Mouse (Mus musculus) midbrain, embryonic 12.5 days (tissue): ENCODE data around the gene Them4. TPM values are rescaled to one million over a fixed set of nuclear protein-coding genes. Genes with fewer than 3 reads are reported as not detected.

Experiments used
- ATAC-seq: fragments of 200-750 bp; cut with Nextera tagmentation; 2 replicates; pipeline ENCODE4 v1.8.0; 2017; ENCODE audit warnings: low read depth, moderate TSS enrichment, moderate library complexity; ENCODE audit not compliant: low FRiP score
- H3K27ac ChIP-seq: fragments of 300-500 bp; sonication (generic); replicated peaks from 2 replicates; pipeline ENCODE4 v1.5.1; 2016; ENCODE audit warnings: mild to moderate bottlenecking
- H3K27me3 ChIP-seq: fragments of 300-500 bp; sonication (generic); 2 replicates; pipeline ENCODE4 v1.6.1; 2016; ENCODE audit warnings: mild to moderate bottlenecking
- H3K36me3 ChIP-seq: fragments of 300-500 bp; sonication (generic); 2 replicates; pipeline ENCODE4 v1.6.1; 2016
- H3K4me1 ChIP-seq: fragments of 300-500 bp; sonication (generic); 2 replicates; pipeline ENCODE4 v1.6.1; 2016
- H3K4me2 ChIP-seq: fragments of 300-500 bp; sonication (generic); replicated peaks from 2 replicates; pipeline ENCODE4 v1.6.1; 2016; ENCODE audit warnings: mild to moderate bottlenecking, moderate library complexity
- H3K4me3 ChIP-seq: fragments of 300-500 bp; sonication (generic); 2 replicates; pipeline ENCODE4 v1.5.1; 2016; ENCODE audit warnings: mild to moderate bottlenecking
- H3K9ac ChIP-seq: fragments of 300-500 bp; sonication (generic); replicated peaks from 2 replicates; pipeline ENCODE4 v1.6.1; 2016; ENCODE audit warnings: mild to moderate bottlenecking, moderate library complexity
- H3K9me3 ChIP-seq: fragments of 300-500 bp; sonication (generic); 2 replicates; pipeline ENCODE4 v1.6.1; 2016; ENCODE audit warnings: mild to moderate bottlenecking
- WGBS: fragments of 180-500 bp; shearing (Covaris S2); methylation state at CpG from one replicate; pipeline ENCODE4 v1.1.7; 2016; 5-methylcytosine and 5-hydroxymethylcytosine counted together
- polyA plus RNA-seq: library from polyadenylated mRNA; unstranded; fragments of >200 nt; fragmentation: Nextera tagmentation; extraction: Ambion mirVana; gene quantifications from 2 replicates; pipeline ENCODE4 v1.2.1, GENCODE M21; 2016

Them4 gene
- polyA plus RNA-seq, 1 experiment from 2014 or later, result 13.3 TPM

GRCm38 (mm10) chr3:94369709-94370108, 59.8 kb downstream of the Them4 start:
- Histone ChIP-seq H3K4me3 (no peak overlapping the region), H3K27me3 (peaks cover 39% of the 10 kb centered on the region), H3K9ac (no peak overlapping the region), H3K27ac (no peak overlapping the region), H3K9me3 (no peaks in the 10 kb centered on the region), H3K4me2 (no peak overlapping the region), H3K36me3 (no peaks in the 10 kb centered on the region), H3K4me1 (peaks cover 24% of the 10 kb centered on the region)
- WGBS, result 69% methylated on average over 2 of the region's 2 CpGs
- ATAC-seq, result no peak

GRCm38 (mm10) chr3:94371637-94372036, 61.7 kb downstream of the Them4 start:
- ATAC-seq, result peak; percentile 17; the same call in 1 of the 2 replicates
- no peak overlapping the region for H3K27ac ChIP-seq
- 7% methylated on average over 11 of the region's 11 CpGs for WGBS

GRCm38 (mm10) chr3:94372038-94372437, 62.1 kb downstream of the Them4 start:
- peaks cover 26% of the 10 kb centered on the region for H3K4me1 ChIP-seq
- H3K36me3 ChIP-seq, result no peaks in the 10 kb centered on the region
- no peak overlapping the region for H3K4me3 ChIP-seq
- H3K4me2 ChIP-seq, result peak overlapping the region; percentile 30
- H3K27ac ChIP-seq, result no peak overlapping the region
- no peaks in the 10 kb centered on the region for H3K9me3 ChIP-seq
- 0% methylated on average over 1 of the region's 3 CpGs for WGBS
- H3K27me3 ChIP-seq, result peaks cover 30% of the 10 kb centered on the region
- no peak overlapping the region for H3K9ac ChIP-seq
- peak; percentile 6; the same call in 1 of the 2 replicates for ATAC-seq

More at GRCm38 (mm10) chr3:94371637-94372036, 61.7 kb downstream of the Them4 start:
- no peak overlapping the region for H3K4me3 ChIP-seq
- H3K4me2 ChIP-seq, result peak overlapping the region; percentile 30
- H3K9ac ChIP-seq, result no peak overlapping the region
- H3K9me3 ChIP-seq, result no peaks in the 10 kb centered on the region
- no peaks in the 10 kb centered on the region for H3K36me3 ChIP-seq
- H3K4me1 ChIP-seq, result peaks cover 24% of the 10 kb centered on the region
- peaks cover 27% of the 10 kb centered on the region for H3K27me3 ChIP-seq

- Histone ChIP-seq H3K9ac (no peak within 1 kb of the TSS; the same call in 1 of the 2 replicates), H3K4me1 (peaks cover 29% of the 10 kb centered on the region), H3K4me2 (peak within 1 kb of the TSS; percentile 45), H3K27me3 (peaks cover 34% of the 10 kb centered on the region), H3K36me3 (no peaks in the 10 kb centered on the region), H3K9me3 (no peaks in the 10 kb centered on the region), H3K4me3 (peak within 1 kb of the TSS; percentile 10; the same call in 1 of the 2 replicates), H3K27ac (no peak within 1 kb of the TSS)
- WGBS, result 15% methylated on average over 5 of the region's 5 CpGs
- ATAC-seq, result 0 out of 2 replicates have a peak, but pooled peaks have one; percentile 5
Measured at GRCm38 (mm10) chr3:94372641-94373040, 62.8 kb downstream of the Them4 start, which contains the start of gene Rorc. TSS of gene Rorc (plus strand) at chr3:94372794.

GRCm38 (mm10) chr3:94373090-94373489, 63.2 kb downstream of the Them4 start:
- H3K36me3 ChIP-seq, result no peaks in the 10 kb centered on the region
- no peak overlapping the region; the same call in 1 of the 2 replicates for H3K9ac ChIP-seq
- WGBS, result 3% methylated on average over 10 of the region's 10 CpGs
- peak overlapping the region; percentile 45 for H3K4me2 ChIP-seq
- H3K27ac ChIP-seq, result no peak overlapping the region
- peak overlapping the region; percentile 10; the same call in 1 of the 2 replicates for H3K4me3 ChIP-seq
- peaks cover 34% of the 10 kb centered on the region for H3K27me3 ChIP-seq
- H3K9me3 ChIP-seq, result no peaks in the 10 kb centered on the region
- ATAC-seq, result peak; percentile 38
- peaks cover 29% of the 10 kb centered on the region for H3K4me1 ChIP-seq

- 3% methylated on average over 5 of the region's 5 CpGs for WGBS
- no peak overlapping the region for H3K9ac ChIP-seq
- peak; percentile 48 for ATAC-seq
Measured at GRCm38 (mm10) chr3:94373597-94374011, 63.7 kb downstream of the Them4 start.

GRCm38 (mm10) chr3:94374636-94375035, 64.7 kb downstream of the Them4 start:
- H3K9ac ChIP-seq, result no peak overlapping the region
- H3K4me3 ChIP-seq, result no peak overlapping the region
- H3K4me1 ChIP-seq, result peaks cover 29% of the 10 kb centered on the region
- no peak overlapping the region for H3K4me2 ChIP-seq
- ATAC-seq, result no peak
- no peaks in the 10 kb centered on the region for H3K36me3 ChIP-seq
- H3K9me3 ChIP-seq, result no peaks in the 10 kb centered on the region
- peaks cover 34% of the 10 kb centered on the region for H3K27me3 ChIP-seq
- H3K27ac ChIP-seq, result no peak overlapping the region

More at GRCm38 (mm10) chr3:94373597-94374011, 63.7 kb downstream of the Them4 start:
- peaks cover 34% of the 10 kb centered on the region for H3K27me3 ChIP-seq
- H3K4me3 ChIP-seq, result peak overlapping the region; percentile 10; the same call in 1 of the 2 replicates
- no peaks in the 10 kb centered on the region for H3K9me3 ChIP-seq
- H3K27ac ChIP-seq, result no peak overlapping the region
- peaks cover 29% of the 10 kb centered on the region for H3K4me1 ChIP-seq
- H3K4me2 ChIP-seq, result peak overlapping the region; percentile 45
- no peaks in the 10 kb centered on the region for H3K36me3 ChIP-seq

GRCm38 (mm10) chr3:94375146-94375545, 65.3 kb downstream of the Them4 start:
- no peak overlapping the region for H3K27ac ChIP-seq
- no peaks in the 10 kb centered on the region for H3K36me3 ChIP-seq
- H3K9me3 ChIP-seq, result no peaks in the 10 kb centered on the region
- WGBS, result 75% methylated on average over 2 of the region's 2 CpGs
- no peak overlapping the region for H3K9ac ChIP-seq
- H3K27me3 ChIP-seq, result peaks cover 34% of the 10 kb centered on the region
- no peak overlapping the region for H3K4me2 ChIP-seq
- H3K4me3 ChIP-seq, result no peak overlapping the region
- peaks cover 29% of the 10 kb centered on the region for H3K4me1 ChIP-seq
- no peak for ATAC-seq

- H3K27ac ChIP-seq, result no peak overlapping the region
- no peak overlapping the region for H3K9ac ChIP-seq
- WGBS, result 42% methylated on average over 5 of the region's 5 CpGs
- H3K4me1 ChIP-seq, result peaks cover 29% of the 10 kb centered on the region
- H3K36me3 ChIP-seq, result no peaks in the 10 kb centered on the region
- H3K9me3 ChIP-seq, result no peaks in the 10 kb centered on the region
- no peak overlapping the region for H3K4me2 ChIP-seq
- peaks cover 34% of the 10 kb centered on the region for H3K27me3 ChIP-seq
- ATAC-seq, result no peak
- H3K4me3 ChIP-seq, result no peak overlapping the region
Measured at GRCm38 (mm10) chr3:94375861-94376260, 66.0 kb downstream of the Them4 start.

- no peak overlapping the region for H3K27ac ChIP-seq
- H3K9me3 ChIP-seq, result no peaks in the 10 kb centered on the region
- no peak overlapping the region for H3K4me3 ChIP-seq
- H3K4me1 ChIP-seq, result peaks cover 22% of the 10 kb centered on the region
- 24% methylated on average over 13 of the region's 13 CpGs for WGBS
- ATAC-seq, result no peak
- H3K27me3 ChIP-seq, result peaks cover 29% of the 10 kb centered on the region
- H3K4me2 ChIP-seq, result no peak overlapping the region
- no peaks in the 10 kb centered on the region for H3K36me3 ChIP-seq
- no peak overlapping the region for H3K9ac ChIP-seq
Measured at GRCm38 (mm10) chr3:94377028-94377923, 67.4 kb downstream of the Them4 start.

- Histone ChIP-seq H3K4me3 (no peak overlapping the region), H3K4me1 (0 out of 2 replicates have a peak, but pooled peaks cover 5% of the 10 kb centered on the region), H3K9me3 (no peaks in the 10 kb centered on the region), H3K4me2 (no peak overlapping the region), H3K9ac (no peak overlapping the region), H3K27me3 (peaks cover 10% of the 10 kb centered on the region), H3K36me3 (no peaks in the 10 kb centered on the region), H3K27ac (no peak overlapping the region)
- no peak for ATAC-seq
- WGBS, result 19% methylated on average over 9 of the region's 9 CpGs
Measured at GRCm38 (mm10) chr3:94379831-94380510, 70.1 kb downstream of the Them4 start.
